Mouse (Mus musculus): ENCODE measurements around the gene Rnf145. TPM values are rescaled to one million over a fixed set of nuclear protein-coding genes. Genes with fewer than 3 reads are reported as not detected.
A peak's percentile ranks its signal among the peaks of the same experiment; 100 is the strongest.

The Rnf145 gene
- polyA plus RNA-seq (2012; rRNA removed) = 40.8 and 45.8 TPM in 2 replicates
- 49.0 and 54.7 TPM in 2 replicates for polyA plus RNA-seq (2014; fragmentation: Nextera tagmentation; extraction: Ambion mirVana)

- H3K27ac ChIP-seq = peak within 1 kb of the TSS; percentile 89
- peaks cover 45 to 47% of the 10 kb centered on the region in 2 experiments for H3K4me1 ChIP-seq (replicated peaks; ENCODE audit: control insufficient read depth in 2 of 2, insufficient read depth in 2 of 2, low read length in 1 of 2)
- H3K9me3 ChIP-seq (ENCODE audit: control insufficient read depth, low read length) = no peaks in the 10 kb centered on the region
- H3K27me3 ChIP-seq (ENCODE audit: control insufficient read depth, insufficient read depth, low read length) = no peaks in the 10 kb centered on the region
- ATAC-seq (ENCODE audit: insufficient read depth) (peak; percentile 77), DNase-seq (ENCODE audit: low read depth in 3 of 3, low spot score in 3 of 3) (peak in 1 of 3 experiments; percentile 50)
- WGBS (ENCODE audit: insufficient replicate concordance) = 1% methylated on average over 68 of the region's 70 CpGs
- no peak for TF ChIP-seq CTCF (IDR thresholded peaks at IDR 0.05; ENCODE audit: low read depth)
- no peak for TF ChIP-seq EP300 (IDR thresholded peaks at IDR 0.05; ENCODE audit: low read depth)
- H3K36me3 ChIP-seq (replicated peaks; ENCODE audit: control insufficient read depth, insufficient read depth, low read depth) = peaks cover 14% of the 10 kb centered on the region
- peak within 1 kb of the TSS; percentile 98 for H3K9ac ChIP-seq (replicated peaks)
- H3K4me3 ChIP-seq (ENCODE audit: insufficient read depth in 1 of 2, low read depth in 2 of 2, low read length in 2 of 2) = peak within 1 kb of the TSS; percentile 96 to 100
- peak within 1 kb of the TSS; percentile 99 for H3K4me2 ChIP-seq (ENCODE audit: low read depth)
Measured at GRCm38 (mm10) chr11:44518281-44519095, at the start of gene Rnf145. Gene Rnf145, plus strand, starts transcription at chr11:44518964.

GRCm38 (mm10) chr11:44469646-44470431 is 48.9 kb upstream of the Rnf145 start:
- Histone ChIP-seq H3K36me3 (replicated peaks; ENCODE audit: control insufficient read depth, insufficient read depth, low read depth) (peaks cover 13% of the 10 kb centered on the region; the same call in 1 of the 2 replicates), H3K4me2 (ENCODE audit: low read depth) (peak overlapping the region; percentile 98), H3K9me3 (ENCODE audit: control insufficient read depth, low read length) (no peaks in the 10 kb centered on the region), H3K27me3 (ENCODE audit: control insufficient read depth, insufficient read depth, low read length) (no peaks in the 10 kb centered on the region), H3K4me1 (replicated peaks; ENCODE audit: control insufficient read depth in 2 of 2, insufficient read depth in 2 of 2, low read length in 1 of 2) (peaks cover 38 to 42% of the 10 kb centered on the region in 2 experiments), H3K9ac (replicated peaks) (peak overlapping the region; percentile 97), H3K4me3 (ENCODE audit: insufficient read depth in 1 of 2, low read depth in 2 of 2, low read length in 2 of 2) (peak overlapping the region; percentile 72 to 87), H3K27ac (peak overlapping the region; percentile 97)
- DNase-seq (ENCODE audit: low read depth in 3 of 3, low spot score in 3 of 3) = peak; percentile 80 to 93 (median 87)
- under 1% methylated on average over 59 of the region's 59 CpGs for WGBS (ENCODE audit: insufficient replicate concordance)
- TF ChIP-seq EP300 (IDR thresholded peaks at IDR 0.05; ENCODE audit: low read depth) = peak; percentile 99
- TF ChIP-seq CTCF (IDR thresholded peaks at IDR 0.05; ENCODE audit: low read depth) = no peak
- peak; percentile 87 for ATAC-seq (ENCODE audit: insufficient read depth)

GRCm38 (mm10) chr11:44470432-44471336 is 48.1 kb upstream of the Rnf145 start, which contains the start of gene Ublcp1:
Gene Ublcp1, minus strand, starts transcription at chr11:44470498.
- peak; percentile 80 to 84 (median 84) for DNase-seq (ENCODE audit: low read depth in 3 of 3, low spot score in 3 of 3)
- peak within 1 kb of the TSS; percentile 98 for H3K4me2 ChIP-seq (ENCODE audit: low read depth)
- ATAC-seq (ENCODE audit: insufficient read depth) = peak; percentile 74
- peak within 1 kb of the TSS; percentile 97 for H3K9ac ChIP-seq (replicated peaks)
- H3K36me3 ChIP-seq (replicated peaks; ENCODE audit: control insufficient read depth, insufficient read depth, low read depth) = peaks cover 7% of the 10 kb centered on the region; the same call in 1 of the 2 replicates
- H3K9me3 ChIP-seq (ENCODE audit: control insufficient read depth, low read length) = no peaks in the 10 kb centered on the region
- peak within 1 kb of the TSS; percentile 97 for H3K27ac ChIP-seq
- peak within 1 kb of the TSS; percentile 72 to 87 for H3K4me3 ChIP-seq (ENCODE audit: insufficient read depth in 1 of 2, low read depth in 2 of 2, low read length in 2 of 2)
- no peaks in the 10 kb centered on the region for H3K27me3 ChIP-seq (ENCODE audit: control insufficient read depth, insufficient read depth, low read length)
- TF ChIP-seq EP300 (IDR thresholded peaks at IDR 0.05; ENCODE audit: low read depth) = peak; percentile 60; the same call in 1 of the 2 replicates
- no peak for TF ChIP-seq CTCF (IDR thresholded peaks at IDR 0.05; ENCODE audit: low read depth)
- WGBS (ENCODE audit: insufficient replicate concordance) = under 1% methylated on average over 54 of the region's 54 CpGs
- H3K4me1 ChIP-seq (replicated peaks; ENCODE audit: control insufficient read depth in 2 of 2, insufficient read depth in 2 of 2, low read length in 1 of 2) = peaks cover 38 to 42% of the 10 kb centered on the region in 2 experiments

- Histone ChIP-seq H3K4me3 (ENCODE audit: insufficient read depth in 1 of 2, low read depth in 2 of 2, low read length in 2 of 2) (peak overlapping the region; percentile 72 to 87), H3K4me1 (replicated peaks; ENCODE audit: control insufficient read depth in 2 of 2, insufficient read depth in 2 of 2, low read length in 1 of 2) (peaks cover 34 to 40% of the 10 kb centered on the region in 2 experiments), H3K27me3 (ENCODE audit: control insufficient read depth, insufficient read depth, low read length) (no peaks in the 10 kb centered on the region), H3K36me3 (replicated peaks; ENCODE audit: control insufficient read depth, insufficient read depth, low read depth) (peaks cover 3% of the 10 kb centered on the region; the same call in 1 of the 2 replicates), H3K9me3 (ENCODE audit: control insufficient read depth, low read length) (no peaks in the 10 kb centered on the region), H3K27ac (peak overlapping the region; percentile 97), H3K4me2 (ENCODE audit: low read depth) (peak overlapping the region; percentile 98), H3K9ac (replicated peaks) (peak overlapping the region; percentile 97)
- no peak for DNase-seq (ENCODE audit: low read depth in 3 of 3, low spot score in 3 of 3)
- 10% methylated on average over 4 of the region's 4 CpGs for WGBS (ENCODE audit: insufficient replicate concordance)
- no peak for ATAC-seq (ENCODE audit: insufficient read depth)
- TF ChIP-seq EP300 (IDR thresholded peaks at IDR 0.05; ENCODE audit: low read depth) (no peak), CTCF (IDR thresholded peaks at IDR 0.05; ENCODE audit: low read depth) (no peak)
Measured at GRCm38 (mm10) chr11:44471337-44471995, 47.3 kb upstream of the Rnf145 start.

Measured in liver, embryonic 14.5 days (tissue).